Mouse (Mus musculus): ENCODE results near the gene Btn1a1. TPM values are rescaled to one million over a fixed set of nuclear protein-coding genes. Genes with fewer than 3 reads are reported as not detected.

Btn1a1 gene
- polyA plus RNA-seq, 1 experiment from 2014 or later: not detected

GRCm38 (mm10) chr13:23426922-23427321 is 38.8 kb downstream of the Btn1a1 start:
- Histone ChIP-seq H3K4me2 (replicated peaks; ENCODE audit: low read depth, low read length) (no peak overlapping the region), H3K36me3 (ENCODE audit: control insufficient read depth, insufficient read depth, low read length) (peaks cover 6% of the 10 kb centered on the region), H3K9me3 (ENCODE audit: control insufficient read depth, low read depth, low read length) (no peaks in the 10 kb centered on the region), H3K9ac (replicated peaks; ENCODE audit: low read depth, low read length) (no peak overlapping the region), H3K4me3 (ENCODE audit: low read depth, low read length) (no peak overlapping the region), H3K4me1 (ENCODE audit: control insufficient read depth, insufficient read depth, low read length) (peaks cover 3% of the 10 kb centered on the region; the same call in 1 of the 2 replicates), H3K27ac (ENCODE audit: low read length) (no peak overlapping the region), H3K27me3 (ENCODE audit: control insufficient read depth, insufficient read depth, low read length) (no peaks in the 10 kb centered on the region)
- 24% methylated on average over 14 of the region's 14 CpGs for WGBS
- ATAC-seq (ENCODE audit: insufficient number of reproducible peaks, insufficient read depth, low FRiP score, low read depth): no peak

GRCm38 (mm10) chr13:23426335-23426734 is 39.4 kb downstream of the Btn1a1 start:
- no peak overlapping the region for H3K4me2 ChIP-seq (replicated peaks; ENCODE audit: low read depth, low read length)
- H3K27ac ChIP-seq (ENCODE audit: low read length): no peak overlapping the region
- no peak overlapping the region for H3K4me3 ChIP-seq (ENCODE audit: low read depth, low read length)
- no peak for ATAC-seq (ENCODE audit: insufficient number of reproducible peaks, insufficient read depth, low FRiP score, low read depth)
- H3K9ac ChIP-seq (replicated peaks; ENCODE audit: low read depth, low read length): no peak overlapping the region
- WGBS: 18% methylated on average over 8 of the region's 8 CpGs
- peaks cover 3% of the 10 kb centered on the region; the same call in 1 of the 2 replicates for H3K4me1 ChIP-seq (ENCODE audit: control insufficient read depth, insufficient read depth, low read length)
- H3K27me3 ChIP-seq (ENCODE audit: control insufficient read depth, insufficient read depth, low read length): no peaks in the 10 kb centered on the region
- peaks cover 12% of the 10 kb centered on the region for H3K36me3 ChIP-seq (ENCODE audit: control insufficient read depth, insufficient read depth, low read length)
- H3K9me3 ChIP-seq (ENCODE audit: control insufficient read depth, low read depth, low read length): no peaks in the 10 kb centered on the region

GRCm38 (mm10) chr13:23425505-23425904 is 40.2 kb downstream of the Btn1a1 start:
- 7% methylated on average over 9 of the region's 9 CpGs for WGBS
- Histone ChIP-seq H3K27me3 (ENCODE audit: control insufficient read depth, insufficient read depth, low read length) (no peaks in the 10 kb centered on the region), H3K4me2 (replicated peaks; ENCODE audit: low read depth, low read length) (peak overlapping the region; percentile 62; the same call in 1 of the 2 replicates), H3K9ac (replicated peaks; ENCODE audit: low read depth, low read length) (no peak overlapping the region), H3K27ac (ENCODE audit: low read length) (no peak overlapping the region), H3K36me3 (ENCODE audit: control insufficient read depth, insufficient read depth, low read length) (peaks cover 20% of the 10 kb centered on the region), H3K4me3 (ENCODE audit: low read depth, low read length) (no peak overlapping the region; the same call in 1 of the 2 replicates), H3K4me1 (ENCODE audit: control insufficient read depth, insufficient read depth, low read length) (peaks cover 3% of the 10 kb centered on the region; the same call in 1 of the 2 replicates), H3K9me3 (ENCODE audit: control insufficient read depth, low read depth, low read length) (no peaks in the 10 kb centered on the region)
- no peak for ATAC-seq (ENCODE audit: insufficient number of reproducible peaks, insufficient read depth, low FRiP score, low read depth)

- peak; percentile 69 for ATAC-seq (ENCODE audit: insufficient number of reproducible peaks, insufficient read depth, low FRiP score, low read depth)
- Histone ChIP-seq H3K9me3 (ENCODE audit: control insufficient read depth, low read depth, low read length) (no peaks in the 10 kb centered on the region), H3K27me3 (ENCODE audit: control insufficient read depth, insufficient read depth, low read length) (no peaks in the 10 kb centered on the region), H3K4me3 (ENCODE audit: low read depth, low read length) (peak overlapping the region; percentile 82), H3K4me1 (ENCODE audit: control insufficient read depth, insufficient read depth, low read length) (peaks cover 3% of the 10 kb centered on the region; the same call in 1 of the 2 replicates), H3K9ac (replicated peaks; ENCODE audit: low read depth, low read length) (0 out of 2 replicates have a peak overlapping the region, but pooled peaks have one; percentile 29), H3K27ac (ENCODE audit: low read length) (no peak overlapping the region), H3K36me3 (ENCODE audit: control insufficient read depth, insufficient read depth, low read length) (peaks cover 24% of the 10 kb centered on the region), H3K4me2 (replicated peaks; ENCODE audit: low read depth, low read length) (peak overlapping the region; percentile 62)
- WGBS: 2% methylated on average over 25 of the region's 25 CpGs
Measured at GRCm38 (mm10) chr13:23424494-23425325, 41.0 kb downstream of the Btn1a1 start.

GRCm38 (mm10) chr13:23424052-23424380 is 41.7 kb downstream of the Btn1a1 start:
- peaks cover 24% of the 10 kb centered on the region for H3K36me3 ChIP-seq (ENCODE audit: control insufficient read depth, insufficient read depth, low read length)
- peak overlapping the region; percentile 29; the same call in 1 of the 2 replicates for H3K9ac ChIP-seq (replicated peaks; ENCODE audit: low read depth, low read length)
- H3K27me3 ChIP-seq (ENCODE audit: control insufficient read depth, insufficient read depth, low read length): no peaks in the 10 kb centered on the region
- peak overlapping the region; percentile 49; the same call in 1 of the 2 replicates for H3K27ac ChIP-seq (ENCODE audit: low read length)
- under 1% methylated on average over 7 of the region's 7 CpGs for WGBS
- ATAC-seq (ENCODE audit: insufficient number of reproducible peaks, insufficient read depth, low FRiP score, low read depth): no peak; the same call in 1 of the 2 replicates
- H3K4me3 ChIP-seq (ENCODE audit: low read depth, low read length): peak overlapping the region; percentile 82
- H3K4me1 ChIP-seq (ENCODE audit: control insufficient read depth, insufficient read depth, low read length): peaks cover 3% of the 10 kb centered on the region; the same call in 1 of the 2 replicates
- H3K4me2 ChIP-seq (replicated peaks; ENCODE audit: low read depth, low read length): peak overlapping the region; percentile 62
- H3K9me3 ChIP-seq (ENCODE audit: control insufficient read depth, low read depth, low read length): no peaks in the 10 kb centered on the region

- ATAC-seq (ENCODE audit: insufficient number of reproducible peaks, insufficient read depth, low FRiP score, low read depth): peak; percentile 90
- WGBS: under 1% methylated on average over 48 of the region's 48 CpGs
- H3K4me2 ChIP-seq (replicated peaks; ENCODE audit: low read depth, low read length): peak within 1 kb of the TSS; percentile 62
- peak within 1 kb of the TSS; percentile 82 for H3K4me3 ChIP-seq (ENCODE audit: low read depth, low read length)
- peaks cover 2% of the 10 kb centered on the region; the same call in 1 of the 2 replicates for H3K4me1 ChIP-seq (ENCODE audit: control insufficient read depth, insufficient read depth, low read length)
- H3K9me3 ChIP-seq (ENCODE audit: control insufficient read depth, low read depth, low read length): no peaks in the 10 kb centered on the region
- H3K9ac ChIP-seq (replicated peaks; ENCODE audit: low read depth, low read length): peak within 1 kb of the TSS; percentile 78
- H3K27ac ChIP-seq (ENCODE audit: low read length): peak within 1 kb of the TSS; percentile 56; the same call in 1 of the 2 replicates
- H3K27me3 ChIP-seq (ENCODE audit: control insufficient read depth, insufficient read depth, low read length): no peaks in the 10 kb centered on the region
- H3K36me3 ChIP-seq (ENCODE audit: control insufficient read depth, insufficient read depth, low read length): peaks cover 24% of the 10 kb centered on the region
Measured at GRCm38 (mm10) chr13:23423286-23424051, 42.2 kb downstream of the Btn1a1 start, which contains the start of gene Abt1. Gene Abt1, minus strand, starts transcription at chr13:23423866.

GRCm38 (mm10) chr13:23422351-23422750 is 43.4 kb downstream of the Btn1a1 start:
- peaks cover 24% of the 10 kb centered on the region for H3K36me3 ChIP-seq (ENCODE audit: control insufficient read depth, insufficient read depth, low read length)
- 97% methylated on average over 16 of the region's 16 CpGs for WGBS
- H3K4me2 ChIP-seq (replicated peaks; ENCODE audit: low read depth, low read length): peak overlapping the region; percentile 62; the same call in 1 of the 2 replicates
- H3K4me3 ChIP-seq (ENCODE audit: low read depth, low read length): peak overlapping the region; percentile 82
- H3K9ac ChIP-seq (replicated peaks; ENCODE audit: low read depth, low read length): no peak overlapping the region
- H3K9me3 ChIP-seq (ENCODE audit: control insufficient read depth, low read depth, low read length): no peaks in the 10 kb centered on the region
- H3K4me1 ChIP-seq (ENCODE audit: control insufficient read depth, insufficient read depth, low read length): no peaks in the 10 kb centered on the region
- no peak for ATAC-seq (ENCODE audit: insufficient number of reproducible peaks, insufficient read depth, low FRiP score, low read depth)
- H3K27ac ChIP-seq (ENCODE audit: low read length): no peak overlapping the region
- no peaks in the 10 kb centered on the region for H3K27me3 ChIP-seq (ENCODE audit: control insufficient read depth, insufficient read depth, low read length)
